Mouse (Mus musculus) T-helper 17 cell (primary cell): Measurements from ENCODE around the gene Lzts3.

ENCODE experiments used
- in situ Hi-C, 2 experiments: fragments of 300-600 bp; cut with MboI, MseI; formaldehyde crosslinking; loops; 1 replicate in 1 of 2; 2 replicates in 1 of 2; pipeline ENCODE4 v1.15.1; 2025; ENCODE audit warnings: high pct_unique_total_duplicates in 2 of 2

The Lzts3 gene

DNA sequence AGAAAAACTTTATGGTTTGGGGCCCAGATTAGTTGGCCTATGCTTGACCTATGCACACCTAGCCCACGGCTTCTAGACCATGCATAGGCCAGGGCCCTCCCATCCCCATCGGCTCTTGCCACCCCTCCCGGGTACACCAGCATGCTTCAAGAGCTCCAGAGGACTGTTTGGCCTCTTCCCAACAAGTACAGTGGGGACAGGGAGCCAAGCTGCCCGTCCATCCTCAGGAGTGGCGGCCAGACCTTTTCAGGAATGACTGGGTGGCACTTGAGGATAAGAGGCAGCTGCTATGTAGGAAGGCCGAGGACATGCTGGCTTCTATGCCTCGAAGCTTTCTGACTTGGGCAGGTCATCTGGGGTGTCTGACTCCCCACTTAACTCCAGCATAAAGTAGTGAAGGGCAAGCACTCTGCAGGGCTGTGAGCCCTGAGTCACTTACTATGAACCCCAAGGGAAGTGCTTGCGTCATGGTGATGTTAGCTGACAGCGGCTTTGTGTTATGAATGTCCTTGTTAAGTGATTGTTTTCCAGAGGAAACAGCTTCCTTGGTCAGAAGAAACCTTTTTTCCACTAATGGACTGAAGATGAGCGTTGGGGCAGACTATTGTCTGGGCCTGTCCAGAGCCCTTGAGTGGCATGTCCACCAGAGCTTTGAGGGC is 58.6 kb downstream of the Lzts3 start:
- in situ Hi-C loops: no loop called here
